Mouse (Mus musculus): ENCODE data around the gene Hscb.

The Hscb gene

GRCm38 (mm10) chr5:110780761-110781528 lies 58.6 kb downstream of the Hscb start:
- DNase-seq (ENCODE audit: low spot score), result no peak

DNA sequence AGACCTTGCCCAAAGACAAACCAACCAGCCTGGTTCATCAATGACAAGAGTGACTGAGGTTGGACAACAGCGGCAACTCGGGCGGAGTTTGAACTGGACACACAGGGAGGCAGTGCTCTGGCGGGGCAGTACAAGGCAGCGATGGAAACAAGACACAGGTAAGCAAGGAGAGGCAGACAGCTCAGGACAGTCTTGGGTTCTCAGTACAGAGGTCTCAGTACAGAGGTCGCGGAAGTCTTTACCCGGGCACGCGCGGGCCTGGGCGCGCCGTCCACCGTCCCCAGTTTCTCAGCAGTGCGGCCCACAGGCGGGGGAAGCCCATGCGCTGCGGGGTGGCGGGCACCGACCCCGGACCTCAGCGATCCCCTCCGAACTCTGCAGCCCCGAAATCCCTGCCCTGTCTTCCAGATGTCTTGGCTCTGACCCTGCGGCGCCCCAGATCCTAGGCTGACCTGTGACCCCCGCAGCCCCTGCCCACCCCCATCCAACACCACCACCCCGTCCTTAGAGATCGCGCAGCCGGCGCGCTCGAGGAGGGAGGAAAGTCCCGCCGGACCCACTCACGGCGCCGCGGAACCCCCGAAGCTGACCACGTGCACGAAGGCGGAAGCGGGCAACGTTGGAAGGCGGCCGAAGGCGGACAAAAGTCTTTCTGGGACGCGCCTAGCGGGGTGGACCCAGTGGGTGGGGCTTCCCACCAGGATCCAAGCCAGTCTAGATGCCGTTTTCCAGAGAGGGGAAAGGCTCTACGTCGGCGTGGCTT lies 59.4 kb downstream of the Hscb start, which contains the start of gene Pus1:
Pus1 (minus strand) TSS at position 662 of the 763 bp plus-strand sequence.
- peak; percentile 93 for DNase-seq (ENCODE audit: low spot score)

- DNase-seq (ENCODE audit: low spot score), result no peak
These were observed 60.1 kb downstream of the Hscb start for GRCm38 (mm10) chr5:110779276-110779997.
